ENCODE assay signal across 28 mouse cellular contexts in the genomic region with DNA sequence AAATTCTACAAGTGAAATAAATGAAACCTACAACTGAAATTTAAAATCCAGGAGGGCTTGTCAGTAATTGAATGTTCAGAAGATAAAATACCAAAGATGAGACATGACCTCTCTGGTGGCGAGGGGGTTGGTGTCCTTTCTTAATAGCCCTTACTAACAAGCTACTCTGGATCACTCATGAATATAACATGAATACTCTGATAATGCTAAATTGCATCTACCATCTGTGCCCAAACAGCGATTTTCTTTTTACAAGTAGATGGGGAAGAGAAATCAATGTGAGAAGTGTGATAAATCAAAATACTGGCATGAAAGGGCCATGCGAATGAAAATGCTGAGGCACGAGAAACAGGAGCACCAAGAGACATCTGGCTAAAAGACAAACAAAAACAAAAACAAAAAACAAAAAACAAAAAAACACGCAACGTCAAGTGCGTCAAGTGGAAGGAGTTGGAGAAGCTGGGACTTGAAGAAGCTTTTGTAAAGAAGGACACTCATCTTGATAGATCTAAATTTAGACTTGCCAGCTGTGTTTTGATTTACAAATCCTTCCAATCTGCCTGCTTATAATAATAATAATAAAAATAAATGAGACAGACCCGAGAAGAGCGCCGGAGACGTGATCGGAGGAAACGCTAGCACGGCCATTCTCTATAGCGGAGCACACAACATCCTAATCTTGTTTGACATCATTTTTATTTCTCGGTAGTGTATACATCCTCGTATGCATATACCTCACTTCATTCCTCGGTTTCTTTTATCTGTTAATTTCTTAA. TPM values are rescaled to one million over a fixed set of nuclear protein-coding genes. Genes with fewer than 3 reads are reported as not detected.
A peak's percentile ranks its signal among the peaks of the same experiment; 100 is the strongest.
DNase-seq lines count a peak whose midpoint lies in the region; ATAC-seq and TF ChIP-seq lines count a peak whose summit lies in the region.
"Had no signal": no experiment of that assay in that cellular context is flagged by ENCODE, and none has a peak within 500 bp of the region (broad histone marks: within the 10 kb centered on the region; RNA-seq: fewer than 3 reads in every experiment).

No protein-coding gene starts in this region.

- H3K27ac ChIP-seq in forebrain, embryonic 12.5 days, result 0 out of 2 replicates have a peak overlapping the region, but pooled peaks have one; percentile 10
- no peak overlapping the region for H3K27ac ChIP-seq in forebrain, embryonic 10.5 days
- no peak overlapping the region for H3K27ac ChIP-seq in midbrain, embryonic 13.5 days
- H3K27ac ChIP-seq in midbrain, embryonic 11.5 days (ENCODE audit: low read depth, low read length), result no peak overlapping the region
- no peak overlapping the region for H3K27ac ChIP-seq in hindbrain, embryonic 16.5 days (ENCODE audit: low read depth, low read length)
- H3K27ac ChIP-seq in olfactory bulb, adult 2 months (ENCODE audit: insufficient read depth, low read depth, low read length), result peak overlapping the region; percentile 51
- no peak overlapping the region for H3K27ac ChIP-seq in intestine, postnatal 0 days (ENCODE audit: low read depth, low read length)
- H3K27ac ChIP-seq: hindbrain, embryonic 15.5 days; kidney, embryonic 15.5 days; limb, embryonic 15.5 days; liver, embryonic 14.5 days; lung, embryonic 15.5 days; macrophage; midbrain, embryonic 15.5 days had no signal

- no peaks in the 10 kb centered on the region for H3K4me1 ChIP-seq in forebrain, embryonic 12.5 days
- H3K4me1 ChIP-seq in forebrain, embryonic 10.5 days, result no peaks in the 10 kb centered on the region
- no peaks in the 10 kb centered on the region for H3K4me1 ChIP-seq in midbrain, embryonic 13.5 days (replicated peaks)
- H3K4me1 ChIP-seq in midbrain, embryonic 11.5 days (ENCODE audit: control insufficient read depth, insufficient read depth, low read length), result no peaks in the 10 kb centered on the region
- no peaks in the 10 kb centered on the region for H3K4me1 ChIP-seq in hindbrain, embryonic 16.5 days (ENCODE audit: control insufficient read depth, insufficient read depth, low read depth, low read length)
- H3K4me1 ChIP-seq in olfactory bulb, adult 2 months (ENCODE audit: control insufficient read depth, insufficient read depth, low read length), result peaks cover 5% of the 10 kb centered on the region; the same call in 1 of the 2 replicates
- H3K4me1 ChIP-seq in intestine, postnatal 0 days (replicated peaks; ENCODE audit: control insufficient read depth, insufficient read depth, low read length), result no peaks in the 10 kb centered on the region
- H3K4me1 ChIP-seq: hindbrain, embryonic 15.5 days; kidney, embryonic 15.5 days; limb, embryonic 15.5 days; midbrain, embryonic 15.5 days had no signal

- no peak for TF ChIP-seq CTCF in olfactory bulb, adult 2 months (IDR thresholded peaks at IDR 0.05; ENCODE audit: insufficient read depth, low read depth, low read length)
- TF ChIP-seq CTCF in intestine, postnatal 0 days (IDR thresholded peaks at IDR 0.05; ENCODE audit: low read depth), result no peak

- DNase-seq in forebrain, embryonic 10.5 days (ENCODE audit: extremely low spot score, low spot score), result no peak
- no peak for DNase-seq in midbrain, embryonic 11.5 days (ENCODE audit: low spot score, missing footprints)
- DNase-seq: adrenal gland, postnatal 10 days; cerebellum, adult 2 months; cerebellum, postnatal 25 days; gastrocnemius, postnatal 10 days; heart, adult 11 months; heart, postnatal 10 days; kidney, adult 11 months; kidney, postnatal 36 days; layer of hippocampus, adult 9-11 months; retina, postnatal 1 day; right cerebral cortex, postnatal 25 days; spleen, adult 18-20 months had no signal

- ATAC-seq in forebrain, embryonic 12.5 days (ENCODE audit: low FRiP score), result no peak
- 0 out of 2 replicates have a peak, but pooled peaks have one; percentile 24 for ATAC-seq in midbrain, embryonic 13.5 days
- no peak for ATAC-seq in midbrain, embryonic 11.5 days (ENCODE audit: low FRiP score)
- 0 out of 2 replicates have a peak, but pooled peaks have one; percentile 42 for ATAC-seq in hindbrain, embryonic 16.5 days
- ATAC-seq in megakaryocyte-erythroid progenitor cell, adult 5-6 weeks (replicated peaks; ENCODE audit: low FRiP score, low TSS enrichment, poor library complexity, severe bottlenecking), result no peak
- ATAC-seq in intestine, postnatal 0 days, result no peak
- ATAC-seq: midbrain, embryonic 15.5 days had no signal

- no peaks in the 10 kb centered on the region for H3K9me3 ChIP-seq in forebrain, embryonic 12.5 days
- H3K9me3 ChIP-seq in forebrain, embryonic 10.5 days, result no peaks in the 10 kb centered on the region
- no peaks in the 10 kb centered on the region for H3K9me3 ChIP-seq in midbrain, embryonic 13.5 days
- H3K9me3 ChIP-seq in midbrain, embryonic 11.5 days (ENCODE audit: control insufficient read depth, low read length), result no peaks in the 10 kb centered on the region
- no peaks in the 10 kb centered on the region for H3K9me3 ChIP-seq in hindbrain, embryonic 16.5 days (ENCODE audit: control insufficient read depth, low read length)
- H3K9me3 ChIP-seq in intestine, postnatal 0 days (ENCODE audit: control insufficient read depth), result no peaks in the 10 kb centered on the region
- H3K9me3 ChIP-seq: hindbrain, embryonic 15.5 days; kidney, embryonic 15.5 days; limb, embryonic 15.5 days; lung, embryonic 15.5 days; midbrain, embryonic 15.5 days had no signal

- no peaks in the 10 kb centered on the region for H3K36me3 ChIP-seq in forebrain, embryonic 12.5 days (replicated peaks)
- H3K36me3 ChIP-seq in forebrain, embryonic 10.5 days (replicated peaks), result no peaks in the 10 kb centered on the region
- H3K36me3 ChIP-seq in midbrain, embryonic 13.5 days, result no peaks in the 10 kb centered on the region
- H3K36me3 ChIP-seq in midbrain, embryonic 11.5 days (ENCODE audit: control insufficient read depth, insufficient read depth, low read length), result no peaks in the 10 kb centered on the region
- no peaks in the 10 kb centered on the region for H3K36me3 ChIP-seq in hindbrain, embryonic 16.5 days (ENCODE audit: control insufficient read depth, insufficient read depth, low read length)
- no peaks in the 10 kb centered on the region; the same call in 1 of the 2 replicates for H3K36me3 ChIP-seq in intestine, postnatal 0 days (ENCODE audit: control insufficient read depth, insufficient read depth)
- H3K36me3 ChIP-seq: heart, embryonic 12.5 days; hindbrain, embryonic 15.5 days; kidney, embryonic 15.5 days; limb, embryonic 15.5 days; lung, embryonic 15.5 days; midbrain, embryonic 15.5 days had no signal

- H3K9ac ChIP-seq in forebrain, embryonic 12.5 days, result no peak overlapping the region
- H3K9ac ChIP-seq in midbrain, embryonic 13.5 days (replicated peaks), result no peak overlapping the region
- no peak overlapping the region for H3K9ac ChIP-seq in midbrain, embryonic 11.5 days (ENCODE audit: low read length)
- H3K9ac ChIP-seq in hindbrain, embryonic 16.5 days (ENCODE audit: low read depth, low read length), result no peak overlapping the region
- H3K9ac ChIP-seq in intestine, postnatal 0 days (ENCODE audit: low read depth, low read length), result no peak overlapping the region
- H3K9ac ChIP-seq: heart, embryonic 12.5 days; hindbrain, embryonic 15.5 days; kidney, embryonic 15.5 days; limb, embryonic 15.5 days; liver, embryonic 14.5 days; lung, embryonic 15.5 days; midbrain, embryonic 15.5 days had no signal

- no peak overlapping the region for H3K4me3 ChIP-seq in forebrain, embryonic 12.5 days (replicated peaks)
- no peak overlapping the region for H3K4me3 ChIP-seq in forebrain, embryonic 10.5 days
- no peak overlapping the region for H3K4me3 ChIP-seq in midbrain, embryonic 13.5 days (replicated peaks)
- no peak overlapping the region for H3K4me3 ChIP-seq in midbrain, embryonic 11.5 days (ENCODE audit: low read depth, low read length)
- H3K4me3 ChIP-seq in hindbrain, embryonic 16.5 days (ENCODE audit: low read length), result no peak overlapping the region
- no peak overlapping the region for H3K4me3 ChIP-seq in olfactory bulb, adult 2 months (ENCODE audit: insufficient read depth, low read depth, low read length)
- H3K4me3 ChIP-seq in intestine, postnatal 0 days (ENCODE audit: low read depth, low read length), result no peak overlapping the region
- H3K4me3 ChIP-seq: heart, embryonic 12.5 days; hindbrain, embryonic 15.5 days; kidney, embryonic 15.5 days; limb, embryonic 15.5 days; lung, embryonic 15.5 days; midbrain, embryonic 15.5 days had no signal

- no peak overlapping the region for H3K4me2 ChIP-seq in forebrain, embryonic 12.5 days
- H3K4me2 ChIP-seq in midbrain, embryonic 13.5 days (replicated peaks), result no peak overlapping the region
- no peak overlapping the region for H3K4me2 ChIP-seq in midbrain, embryonic 11.5 days
- H3K4me2 ChIP-seq in hindbrain, embryonic 16.5 days (ENCODE audit: low read length), result no peak overlapping the region
- H3K4me2 ChIP-seq in intestine, postnatal 0 days (replicated peaks; ENCODE audit: low read depth), result no peak overlapping the region
- H3K4me2 ChIP-seq: heart, embryonic 12.5 days; hindbrain, embryonic 15.5 days; kidney, embryonic 15.5 days; limb, embryonic 15.5 days; lung, embryonic 15.5 days; midbrain, embryonic 15.5 days had no signal

- WGBS in forebrain, embryonic 12.5 days, result 74% methylated on average over 18 of the region's 18 CpGs
- 93% methylated on average over 18 of the region's 18 CpGs for WGBS in forebrain, embryonic 10.5 days
- WGBS in midbrain, embryonic 13.5 days, result 85% methylated on average over 18 of the region's 18 CpGs
- WGBS in midbrain, embryonic 11.5 days, result 92% methylated on average over 18 of the region's 18 CpGs
- 72% methylated on average over 18 of the region's 18 CpGs for WGBS in hindbrain, embryonic 16.5 days
- 35% methylated on average over 18 of the region's 18 CpGs for WGBS in olfactory bulb, adult 2 months
- WGBS in intestine, postnatal 0 days, result 89% methylated on average over 18 of the region's 18 CpGs

- no peak for TF ChIP-seq POLR2A in olfactory bulb, adult 2 months (IDR thresholded peaks at IDR 0.05; ENCODE audit: insufficient read depth, low read depth, low read length)

- H3K27me3 ChIP-seq in forebrain, embryonic 12.5 days, result no peaks in the 10 kb centered on the region
- H3K27me3 ChIP-seq in forebrain, embryonic 10.5 days (ENCODE audit: poor library complexity, severe bottlenecking), result no peaks in the 10 kb centered on the region
- no peaks in the 10 kb centered on the region for H3K27me3 ChIP-seq in midbrain, embryonic 13.5 days
- no peaks in the 10 kb centered on the region for H3K27me3 ChIP-seq in midbrain, embryonic 11.5 days (ENCODE audit: control insufficient read depth, insufficient read depth, low read length)
- H3K27me3 ChIP-seq in hindbrain, embryonic 16.5 days (replicated peaks; ENCODE audit: control insufficient read depth, insufficient read depth, low read length), result no peaks in the 10 kb centered on the region
- no peaks in the 10 kb centered on the region for H3K27me3 ChIP-seq in intestine, postnatal 0 days (replicated peaks; ENCODE audit: control insufficient read depth, insufficient read depth, low read length)
- H3K27me3 ChIP-seq: heart, embryonic 12.5 days; hindbrain, embryonic 15.5 days; kidney, embryonic 15.5 days; limb, embryonic 15.5 days; lung, embryonic 15.5 days; midbrain, embryonic 15.5 days had no signal

RNA-seq across cellular contexts. Expression of a gene that starts 17.3 kb away (rescaled TPM):
- 11.7 and 11.9 TPM in 2 replicates for polyA plus RNA-seq in forebrain, embryonic 12.5 days (2016; fragmentation: Nextera tagmentation; extraction: Ambion mirVana)
- polyA plus RNA-seq in forebrain, embryonic 10.5 days (2016; fragmentation: Nextera tagmentation; extraction: Ambion mirVana), result 11.9 and 14.4 TPM in 2 replicates
- polyA plus RNA-seq in midbrain, embryonic 13.5 days (2015; fragmentation: Nextera tagmentation; extraction: Ambion mirVana), result 7.0 and 7.5 TPM in 2 replicates
- 15.4 and 18.1 TPM in 2 replicates for polyA plus RNA-seq in midbrain, embryonic 11.5 days (2014; fragmentation: Nextera tagmentation; extraction: Ambion mirVana)
- polyA plus RNA-seq in hindbrain, embryonic 16.5 days (2015; fragmentation: Nextera tagmentation; extraction: Ambion mirVana), result 11.4 and 12.6 TPM in 2 replicates
- not detected in 2 replicates for polyA plus RNA-seq in olfactory bulb, adult 2 months (2012; ENCODE audit: insufficient read depth, insufficient read length, low replicate concordance, missing spikeins)
- 0.20 and 1.5 TPM in 2 replicates for total RNA-seq in megakaryocyte-erythroid progenitor cell, adult 5-6 weeks (2014; fragmentation: Nextera tagmentation)
- total RNA-seq in megakaryocyte-erythroid progenitor cell, adult 5-6 weeks (2017), result 4.4 and 7.7 TPM in 2 replicates
- polyA plus RNA-seq in intestine, postnatal 0 days (2015; fragmentation: Nextera tagmentation; extraction: Ambion mirVana), result 90.1 and 96.5 TPM in 2 replicates

Comparison
In these comparisons a context has a peak if more than half of its experiments do, and no peak if none do; other contexts are left out.
1. ATAC-seq: peak in midbrain, embryonic 13.5 days (single experiment) and hindbrain, embryonic 16.5 days (single experiment); none in forebrain, embryonic 12.5 days (single experiment), midbrain, embryonic 11.5 days (single experiment), megakaryocyte-erythroid progenitor cell, adult 5-6 weeks (single experiment) and intestine, postnatal 0 days (single experiment).
2. H3K27ac ChIP-seq: peak in forebrain, embryonic 12.5 days (single experiment) and olfactory bulb, adult 2 months (single experiment); none in forebrain, embryonic 10.5 days (single experiment), midbrain, embryonic 13.5 days (single experiment), midbrain, embryonic 11.5 days (single experiment), hindbrain, embryonic 16.5 days (single experiment) and intestine, postnatal 0 days (single experiment).